Mouse (Mus musculus) macrophage (primary cell): Measurements from ENCODE around the gene Pcsk4. TPM values are rescaled to one million over a fixed set of nuclear protein-coding genes. Genes with fewer than 3 reads are reported as not detected.

Source experiments
- H3K27ac ChIP-seq: fragments of 350-480 bp; formaldehyde crosslinking; 2 replicates; pipeline ENCODE4 v1.9.0; 2021
- H3K36me3 ChIP-seq: fragments of 350-480 bp; formaldehyde crosslinking; 2 replicates; pipeline ENCODE4 v1.9.0; 2021; ENCODE audit errors: inconsistent target
- H3K4me3 ChIP-seq: fragments of 350-480 bp; formaldehyde crosslinking; 2 replicates; pipeline ENCODE4 v1.9.0; 2021; ENCODE audit errors: inconsistent target
- H3K79me2 ChIP-seq: fragments of 350-480 bp; formaldehyde crosslinking; 2 replicates; pipeline ENCODE4 v1.9.0; 2021; ENCODE audit errors: inconsistent target
- WGBS: methylation state at CpG from one replicate; pipeline ENCODE4 v1.1.7; 2026; ENCODE audit warnings: inconsistent platforms; ENCODE audit not compliant: missing documents; 5-methylcytosine and 5-hydroxymethylcytosine counted together
- polyA plus RNA-seq: library from polyadenylated mRNA; stranded (reverse); fragments of 250-400 nt; gene quantifications from 3 replicates; pipeline ENCODE4 v1.2.4, GENCODE M21; 2018; ENCODE audit warnings: inconsistent platforms

Pcsk4 gene
- polyA plus RNA-seq, 1 experiment from 2014 or later, result 0.36 TPM

- Histone ChIP-seq H3K36me3 (peaks cover 31% of the 10 kb centered on the region), H3K4me3 (no peak overlapping the region), H3K27ac (no peak overlapping the region), H3K79me2 (peaks cover 6% of the 10 kb centered on the region)
- 95% methylated on average over 11 of the region's 12 CpGs for WGBS
Measured at GRCm38 (mm10) chr10:80288097-80288496, 41.2 kb downstream of the Pcsk4 start.

GRCm38 (mm10) chr10:80285222-80286070 lies 43.9 kb downstream of the Pcsk4 start:
- Histone ChIP-seq H3K36me3 (peaks cover 44% of the 10 kb centered on the region), H3K4me3 (no peak overlapping the region), H3K79me2 (no peaks in the 10 kb centered on the region), H3K27ac (no peak overlapping the region)
- 76% methylated on average over 9 of the region's 15 CpGs for WGBS

- H3K4me3 ChIP-seq, result no peak overlapping the region
- 90% methylated on average over 20 of the region's 20 CpGs for WGBS
- peaks cover 69% of the 10 kb centered on the region for H3K36me3 ChIP-seq
- H3K27ac ChIP-seq, result no peak overlapping the region
- no peaks in the 10 kb centered on the region for H3K79me2 ChIP-seq
Measured at GRCm38 (mm10) chr10:80282481-80283441, 46.5 kb downstream of the Pcsk4 start.

- H3K36me3 ChIP-seq, result peaks cover 77% of the 10 kb centered on the region
- no peaks in the 10 kb centered on the region for H3K79me2 ChIP-seq
- 75% methylated on average over 6 of the region's 8 CpGs for WGBS
- H3K4me3 ChIP-seq, result no peak overlapping the region
- no peak overlapping the region for H3K27ac ChIP-seq
Measured at GRCm38 (mm10) chr10:80281921-80282371, 47.4 kb downstream of the Pcsk4 start.

- Histone ChIP-seq H3K79me2 (no peaks in the 10 kb centered on the region; the same call in 1 of the 2 replicates), H3K27ac (no peak overlapping the region), H3K4me3 (no peak overlapping the region), H3K36me3 (peaks cover 81% of the 10 kb centered on the region)
- 99% methylated on average over 7 of the region's 7 CpGs for WGBS
Measured at GRCm38 (mm10) chr10:80281304-80281703, 48.0 kb downstream of the Pcsk4 start.

GRCm38 (mm10) chr10:80279273-80279672 lies 50.0 kb downstream of the Pcsk4 start:
- 96% methylated on average over 11 of the region's 12 CpGs for WGBS
- Histone ChIP-seq H3K27ac (no peak overlapping the region), H3K79me2 (peaks cover 20% of the 10 kb centered on the region), H3K4me3 (no peak overlapping the region), H3K36me3 (peaks cover 77% of the 10 kb centered on the region)

GRCm38 (mm10) chr10:80278390-80278789 lies 50.9 kb downstream of the Pcsk4 start:
- Histone ChIP-seq H3K27ac (no peak overlapping the region), H3K36me3 (peaks cover 76% of the 10 kb centered on the region), H3K79me2 (peaks cover 29% of the 10 kb centered on the region), H3K4me3 (no peak overlapping the region)
- 98% methylated on average over 9 of the region's 9 CpGs for WGBS

GRCm38 (mm10) chr10:80276238-80276637 lies 53.1 kb downstream of the Pcsk4 start:
- Histone ChIP-seq H3K36me3 (peaks cover 67% of the 10 kb centered on the region), H3K27ac (no peak overlapping the region), H3K79me2 (peaks cover 50% of the 10 kb centered on the region), H3K4me3 (no peak overlapping the region)
- WGBS, result 89% methylated on average over 4 of the region's 5 CpGs

- Histone ChIP-seq H3K27ac (no peak overlapping the region), H3K4me3 (no peak overlapping the region), H3K36me3 (peaks cover 46% of the 10 kb centered on the region), H3K79me2 (peaks cover 74% of the 10 kb centered on the region)
- 77% methylated on average over 3 of the region's 3 CpGs for WGBS
Measured at GRCm38 (mm10) chr10:80273847-80274246, 55.5 kb downstream of the Pcsk4 start.

- Histone ChIP-seq H3K27ac (no peak overlapping the region), H3K36me3 (peaks cover 28% of the 10 kb centered on the region), H3K4me3 (no peak overlapping the region), H3K79me2 (peaks cover 92% of the 10 kb centered on the region)
- 81% methylated on average over 8 of the region's 8 CpGs for WGBS
Measured at GRCm38 (mm10) chr10:80271870-80272585, 57.3 kb downstream of the Pcsk4 start.

Other genes starting within 250 kb of the Pcsk4 start
- 23.7 to 43.6 TPM (median 42.5 TPM) in 3 replicates for gene Sbno2, start 223.9 kb downstream of the Pcsk4 start, polyA plus RNA-seq
- gene Stk11, start 213.7 kb downstream of the Pcsk4 start, polyA plus RNA-seq, result 72.6 to 106 TPM (median 79.6 TPM) in 3 replicates
- gene Atp5d, start 190.9 kb downstream of the Pcsk4 start, polyA plus RNA-seq, result 68.4 to 213 TPM (median 169 TPM) in 3 replicates
- gene Cbarp, start 188.7 kb downstream of the Pcsk4 start, polyA plus RNA-seq, result 1.9 to 3.0 TPM (median 2.4 TPM) in 3 replicates
- gene Midn, start 181.2 kb downstream of the Pcsk4 start, polyA plus RNA-seq, result 16.3 to 36.3 TPM (median 20.3 TPM) in 3 replicates
- 17.6 to 31.0 TPM (median 19.0 TPM) in 3 replicates for gene Cirbp, start 163.5 kb downstream of the Pcsk4 start, polyA plus RNA-seq
- 4.4 to 19.3 TPM (median 13.3 TPM) in 3 replicates for gene 1600002K03Rik, start 156.6 kb downstream of the Pcsk4 start, polyA plus RNA-seq
- 0.11 to 0.29 TPM (median 0.26 TPM) in 3 replicates for gene Efna2, start 150.0 kb downstream of the Pcsk4 start, polyA plus RNA-seq
- gene Mum1, start 103.1 kb downstream of the Pcsk4 start, polyA plus RNA-seq, result 5.1 to 14.8 TPM (median 7.6 TPM) in 3 replicates
- 31.2 to 113 TPM (median 79.8 TPM) in 3 replicates for gene Ndufs7, start 80.4 kb downstream of the Pcsk4 start, polyA plus RNA-seq
- gene Gamt, start 68.5 kb downstream of the Pcsk4 start, polyA plus RNA-seq, result 8.2 to 24.0 TPM (median 13.8 TPM) in 3 replicates
- gene Dazap1, start 68.0 kb downstream of the Pcsk4 start, polyA plus RNA-seq, result 75.1 to 96.3 TPM (median 76.2 TPM) in 3 replicates
- gene Rps15, start 37.0 kb downstream of the Pcsk4 start, polyA plus RNA-seq, result 1,044 to 2,135 TPM (median 1,962 TPM) in 3 replicates
- 0.03 to 0.13 TPM (median 0.06 TPM) in 3 replicates for gene Apc2, start 33.5 kb downstream of the Pcsk4 start, polyA plus RNA-seq
- 20.5 to 43.3 TPM (median 41.4 TPM) in 3 replicates for gene 2310011J03Rik, start 9.0 kb downstream of the Pcsk4 start, polyA plus RNA-seq
- 0.14 to 0.42 TPM (median 0.14 TPM) in 3 replicates for gene Reep6, start 455 bp upstream of the Pcsk4 start, polyA plus RNA-seq
- gene Adamtsl5, start 18.9 kb upstream of the Pcsk4 start, polyA plus RNA-seq, result 4.7 to 10.2 TPM (median 8.1 TPM) in 3 replicates
- gene Plk5, start 27.0 kb upstream of the Pcsk4 start, polyA plus RNA-seq, result not detected in 3 replicates
- 4.1 to 6.2 TPM (median 6.0 TPM) in 3 replicates for gene Mex3d, start 58.2 kb upstream of the Pcsk4 start, polyA plus RNA-seq
- gene Mbd3, start 70.1 kb upstream of the Pcsk4 start, polyA plus RNA-seq, result 64.4 to 92.6 TPM (median 64.4 TPM) in 3 replicates
- gene Uqcr11, start 77.3 kb upstream of the Pcsk4 start, polyA plus RNA-seq, result 150 to 306 TPM (median 241 TPM) in 3 replicates
- 9.2 to 21.5 TPM (median 17.0 TPM) in 3 replicates for gene Tcf3, start 104.1 kb upstream of the Pcsk4 start, polyA plus RNA-seq
- not detected in 3 replicates for gene Onecut3, start 165.3 kb upstream of the Pcsk4 start, polyA plus RNA-seq
- 0.05 TPM in 1 of 3 replicates, not detected in the others for gene Atp8b3, start 209.6 kb upstream of the Pcsk4 start, polyA plus RNA-seq
- gene Rexo1, start 232.1 kb upstream of the Pcsk4 start, polyA plus RNA-seq, result 14.2 to 19.1 TPM (median 18.5 TPM) in 3 replicates
- gene Klf16, start 247.8 kb upstream of the Pcsk4 start, polyA plus RNA-seq, result 3.4 to 12.6 TPM (median 6.0 TPM) in 3 replicates